Mouse (Mus musculus): Measurements from ENCODE around the gene Sec23b. TPM values are rescaled to one million over a fixed set of nuclear protein-coding genes. Genes with fewer than 3 reads are reported as not detected.
"Not testable (repeated sequence)": the region's sequence is repeated elsewhere in the genome, so short reads cannot be mapped to it uniquely, and the experiment has no call there.

The Sec23b gene
- polyA plus RNA-seq, 1 experiment from 2014 or later = 73.1 TPM

GRCm38 (mm10) chr2:144593036-144593435, 37.0 kb downstream of the Sec23b start:
- H3K27me3 ChIP-seq (replicated peaks; ENCODE audit: control insufficient read depth, insufficient read depth, low read length); H3K9ac ChIP-seq (ENCODE audit: low read length); H3K4me1 ChIP-seq (ENCODE audit: control insufficient read depth, insufficient read depth, low read length); H3K4me2 ChIP-seq (ENCODE audit: low read length); H3K9me3 ChIP-seq (replicated peaks; ENCODE audit: control insufficient read depth, low read length); H3K4me3 ChIP-seq (ENCODE audit: low read depth, low read length); DNase-seq (ENCODE audit: low spot score); ATAC-seq; H3K27ac ChIP-seq (ENCODE audit: low read depth, low read length): not testable (repeated sequence)
- 69% methylated on average over 8 of the region's 8 CpGs for WGBS
- H3K36me3 ChIP-seq (ENCODE audit: control insufficient read depth, insufficient read depth, low read length) = peaks cover 13% of the 10 kb centered on the region; the same call in 1 of the 2 replicates

- peaks cover 6% of the 10 kb centered on the region; the same call in 1 of the 2 replicates for H3K36me3 ChIP-seq (ENCODE audit: control insufficient read depth, insufficient read depth, low read length)
- no peak within 1 kb of the TSS for H3K27ac ChIP-seq (ENCODE audit: low read depth, low read length)
- H3K27me3 ChIP-seq (replicated peaks; ENCODE audit: control insufficient read depth, insufficient read depth, low read length) = no peaks in the 10 kb centered on the region
- ATAC-seq = peak; percentile 99
- H3K9me3 ChIP-seq (replicated peaks; ENCODE audit: control insufficient read depth, low read length) = no peaks in the 10 kb centered on the region
- H3K9ac ChIP-seq (ENCODE audit: low read length) = peak within 1 kb of the TSS; percentile 66
- peak within 1 kb of the TSS; percentile 64 for H3K4me2 ChIP-seq (ENCODE audit: low read length)
- 1% methylated on average over 31 of the region's 31 CpGs for WGBS
- peak within 1 kb of the TSS; percentile 48 for H3K4me3 ChIP-seq (ENCODE audit: low read depth, low read length)
- peak; percentile 93 for DNase-seq (ENCODE audit: low spot score)
- H3K4me1 ChIP-seq (ENCODE audit: control insufficient read depth, insufficient read depth, low read length) = peaks cover 3% of the 10 kb centered on the region; the same call in 1 of the 2 replicates
Measured at GRCm38 (mm10) chr2:144593951-144594651, 38.1 kb downstream of the Sec23b start, which contains the start of gene Smim26. Smim26 (plus strand) TSS chr2:144594054.

GRCm38 (mm10) chr2:144598006-144598405, 42.0 kb downstream of the Sec23b start:
- peaks cover 3% of the 10 kb centered on the region; the same call in 1 of the 2 replicates for H3K4me1 ChIP-seq (ENCODE audit: control insufficient read depth, insufficient read depth, low read length)
- no peaks in the 10 kb centered on the region for H3K9me3 ChIP-seq (replicated peaks; ENCODE audit: control insufficient read depth, low read length)
- H3K4me2 ChIP-seq (ENCODE audit: low read length) = no peak overlapping the region
- no peaks in the 10 kb centered on the region for H3K27me3 ChIP-seq (replicated peaks; ENCODE audit: control insufficient read depth, insufficient read depth, low read length)
- H3K36me3 ChIP-seq (ENCODE audit: control insufficient read depth, insufficient read depth, low read length) = no peaks in the 10 kb centered on the region
- no peak overlapping the region for H3K9ac ChIP-seq (ENCODE audit: low read length)
- no peak overlapping the region for H3K4me3 ChIP-seq (ENCODE audit: low read depth, low read length)
- H3K27ac ChIP-seq (ENCODE audit: low read depth, low read length) = no peak overlapping the region
- DNase-seq (ENCODE audit: low spot score) = no peak
- no peak for ATAC-seq
- WGBS = 60% methylated on average over 2 of the region's 2 CpGs

- Histone ChIP-seq H3K4me2 (ENCODE audit: low read length) (peak within 1 kb of the TSS; percentile 65), H3K4me3 (ENCODE audit: low read depth, low read length) (peak within 1 kb of the TSS; percentile 60), H3K27me3 (replicated peaks; ENCODE audit: control insufficient read depth, insufficient read depth, low read length) (no peaks in the 10 kb centered on the region), H3K27ac (ENCODE audit: low read depth, low read length) (peak within 1 kb of the TSS; percentile 63), H3K36me3 (ENCODE audit: control insufficient read depth, insufficient read depth, low read length) (no peaks in the 10 kb centered on the region), H3K9me3 (replicated peaks; ENCODE audit: control insufficient read depth, low read length) (no peaks in the 10 kb centered on the region), H3K4me1 (ENCODE audit: control insufficient read depth, insufficient read depth, low read length) (no peaks in the 10 kb centered on the region), H3K9ac (ENCODE audit: low read length) (peak within 1 kb of the TSS; percentile 80)
- ATAC-seq (peak; percentile 95), DNase-seq (ENCODE audit: low spot score) (peak; percentile 83)
- under 1% methylated on average over 48 of the region's 50 CpGs for WGBS
Measured at GRCm38 (mm10) chr2:144599831-144600687, 44.0 kb downstream of the Sec23b start, which contains the start of gene Dtd1. Dtd1 (plus strand) TSS chr2:144599897.

GRCm38 (mm10) chr2:144601576-144601975, 45.5 kb downstream of the Sec23b start:
- H3K27me3 ChIP-seq (replicated peaks; ENCODE audit: control insufficient read depth, insufficient read depth, low read length) = no peaks in the 10 kb centered on the region
- H3K4me1 ChIP-seq (ENCODE audit: control insufficient read depth, insufficient read depth, low read length) = no peaks in the 10 kb centered on the region
- H3K4me2 ChIP-seq (ENCODE audit: low read length) = no peak overlapping the region
- WGBS = 86% methylated on average over 1 of the region's 1 CpGs
- no peak overlapping the region for H3K9ac ChIP-seq (ENCODE audit: low read length)
- no peaks in the 10 kb centered on the region for H3K36me3 ChIP-seq (ENCODE audit: control insufficient read depth, insufficient read depth, low read length)
- ATAC-seq (no peak), DNase-seq (ENCODE audit: low spot score) (no peak)
- H3K4me3 ChIP-seq (ENCODE audit: low read depth, low read length) = no peak overlapping the region
- H3K27ac ChIP-seq (ENCODE audit: low read depth, low read length) = no peak overlapping the region
- H3K9me3 ChIP-seq (replicated peaks; ENCODE audit: control insufficient read depth, low read length) = no peaks in the 10 kb centered on the region

GRCm38 (mm10) chr2:144613956-144614355, 57.9 kb downstream of the Sec23b start:
- WGBS = 95% methylated on average over 6 of the region's 6 CpGs
- no peaks in the 10 kb centered on the region for H3K9me3 ChIP-seq (replicated peaks; ENCODE audit: control insufficient read depth, low read length)
- ATAC-seq (no peak), DNase-seq (ENCODE audit: low spot score) (no peak)
- H3K4me3 ChIP-seq (ENCODE audit: low read depth, low read length) = no peak overlapping the region
- no peaks in the 10 kb centered on the region for H3K36me3 ChIP-seq (ENCODE audit: control insufficient read depth, insufficient read depth, low read length)
- no peak overlapping the region for H3K4me2 ChIP-seq (ENCODE audit: low read length)
- no peaks in the 10 kb centered on the region for H3K27me3 ChIP-seq (replicated peaks; ENCODE audit: control insufficient read depth, insufficient read depth, low read length)
- H3K27ac ChIP-seq (ENCODE audit: low read depth, low read length) = no peak overlapping the region
- no peak overlapping the region for H3K9ac ChIP-seq (ENCODE audit: low read length)
- H3K4me1 ChIP-seq (ENCODE audit: control insufficient read depth, insufficient read depth, low read length) = no peaks in the 10 kb centered on the region

- Histone ChIP-seq H3K27me3 (replicated peaks; ENCODE audit: control insufficient read depth, insufficient read depth, low read length) (no peaks in the 10 kb centered on the region), H3K4me3 (ENCODE audit: low read depth, low read length) (no peak overlapping the region), H3K9me3 (replicated peaks; ENCODE audit: control insufficient read depth, low read length) (no peaks in the 10 kb centered on the region), H3K4me2 (ENCODE audit: low read length) (no peak overlapping the region), H3K27ac (ENCODE audit: low read depth, low read length) (no peak overlapping the region), H3K36me3 (ENCODE audit: control insufficient read depth, insufficient read depth, low read length) (no peaks in the 10 kb centered on the region), H3K9ac (ENCODE audit: low read length) (no peak overlapping the region), H3K4me1 (ENCODE audit: control insufficient read depth, insufficient read depth, low read length) (no peaks in the 10 kb centered on the region)
- DNase-seq (ENCODE audit: low spot score) = no peak
- ATAC-seq = no peak
- 92% methylated on average over 16 of the region's 16 CpGs for WGBS
Measured at GRCm38 (mm10) chr2:144617074-144617874, 61.2 kb downstream of the Sec23b start.

- Histone ChIP-seq H3K4me2 (ENCODE audit: low read length) (no peak overlapping the region), H3K9me3 (replicated peaks; ENCODE audit: control insufficient read depth, low read length) (no peaks in the 10 kb centered on the region), H3K4me3 (ENCODE audit: low read depth, low read length) (no peak overlapping the region), H3K4me1 (ENCODE audit: control insufficient read depth, insufficient read depth, low read length) (no peaks in the 10 kb centered on the region), H3K27me3 (replicated peaks; ENCODE audit: control insufficient read depth, insufficient read depth, low read length) (no peaks in the 10 kb centered on the region), H3K9ac (ENCODE audit: low read length) (no peak overlapping the region), H3K36me3 (ENCODE audit: control insufficient read depth, insufficient read depth, low read length) (no peaks in the 10 kb centered on the region), H3K27ac (ENCODE audit: low read depth, low read length) (no peak overlapping the region)
- WGBS = 67% methylated on average over 6 of the region's 6 CpGs
- ATAC-seq (no peak), DNase-seq (ENCODE audit: low spot score) (no peak)
Measured at GRCm38 (mm10) chr2:144621491-144621890, 65.5 kb downstream of the Sec23b start.

Data from forebrain, embryonic 14.5 days (tissue).